Mouse (Mus musculus): Measurements from ENCODE around the gene Smpd3.
"Not testable (repeated sequence)": the region's sequence is repeated elsewhere in the genome, so short reads cannot be mapped to it uniquely, and the experiment has no call there.

The Smpd3 gene

GRCm38 (mm10) chr8:106332498-106332897 lies 5.3 kb downstream of the Smpd3 start:
- DNase-seq (ENCODE audit: extremely low read depth, insufficient read length, low spot score): no peak

GRCm38 (mm10) chr8:106326624-106327023 lies 11.2 kb downstream of the Smpd3 start:
- DNase-seq (ENCODE audit: extremely low read depth, insufficient read length, low spot score): no peak

- no peak for DNase-seq (ENCODE audit: extremely low read depth, insufficient read length, low spot score)
These were observed 16.4 kb downstream of the Smpd3 start for GRCm38 (mm10) chr8:106321434-106321833.

- DNase-seq (ENCODE audit: extremely low read depth, insufficient read length, low spot score): no peak
These were observed 17.8 kb downstream of the Smpd3 start for GRCm38 (mm10) chr8:106320002-106320401.

GRCm38 (mm10) chr8:106317091-106317490 lies 20.7 kb downstream of the Smpd3 start:
- no peak for DNase-seq (ENCODE audit: extremely low read depth, insufficient read length, low spot score)

- no peak for DNase-seq (ENCODE audit: extremely low read depth, insufficient read length, low spot score)
These were observed 21.3 kb downstream of the Smpd3 start for GRCm38 (mm10) chr8:106316506-106316905.

GRCm38 (mm10) chr8:106315402-106316187 lies 22.2 kb downstream of the Smpd3 start:
- no peak for DNase-seq (ENCODE audit: extremely low read depth, insufficient read length, low spot score)

GRCm38 (mm10) chr8:106313799-106314198 lies 24.0 kb downstream of the Smpd3 start:
- no peak for DNase-seq (ENCODE audit: extremely low read depth, insufficient read length, low spot score)

- DNase-seq (ENCODE audit: extremely low read depth, insufficient read length, low spot score): no peak
These were observed 24.6 kb downstream of the Smpd3 start for GRCm38 (mm10) chr8:106313120-106313737.

- no peak for DNase-seq (ENCODE audit: extremely low read depth, insufficient read length, low spot score)
These were observed 25.8 kb downstream of the Smpd3 start for GRCm38 (mm10) chr8:106311967-106312366.

- DNase-seq (ENCODE audit: extremely low read depth, insufficient read length, low spot score): no peak
These were observed 27.6 kb downstream of the Smpd3 start for GRCm38 (mm10) chr8:106310026-106310652.

GRCm38 (mm10) chr8:106308082-106308786 lies 29.6 kb downstream of the Smpd3 start:
- not testable (repeated sequence) for DNase-seq (ENCODE audit: extremely low read depth, insufficient read length, low spot score)

GRCm38 (mm10) chr8:106307586-106307985 lies 30.2 kb downstream of the Smpd3 start:
- no peak for DNase-seq (ENCODE audit: extremely low read depth, insufficient read length, low spot score)

GRCm38 (mm10) chr8:106306711-106307248 lies 31.0 kb downstream of the Smpd3 start:
- not testable (repeated sequence) for DNase-seq (ENCODE audit: extremely low read depth, insufficient read length, low spot score)

GRCm38 (mm10) chr8:106306076-106306475 lies 31.7 kb downstream of the Smpd3 start:
- no peak for DNase-seq (ENCODE audit: extremely low read depth, insufficient read length, low spot score)

- no peak for DNase-seq (ENCODE audit: extremely low read depth, insufficient read length, low spot score)
These were observed 32.5 kb downstream of the Smpd3 start for GRCm38 (mm10) chr8:106305301-106305700.

- no peak for DNase-seq (ENCODE audit: extremely low read depth, insufficient read length, low spot score)
These were observed 33.5 kb downstream of the Smpd3 start for GRCm38 (mm10) chr8:106304321-106304720.

GRCm38 (mm10) chr8:106300739-106301715 lies 36.8 kb downstream of the Smpd3 start:
- no peak for DNase-seq (ENCODE audit: extremely low read depth, insufficient read length, low spot score)

GRCm38 (mm10) chr8:106299686-106300085 lies 38.1 kb downstream of the Smpd3 start:
- no peak for DNase-seq (ENCODE audit: extremely low read depth, insufficient read length, low spot score)

GRCm38 (mm10) chr8:106298846-106299245 lies 38.9 kb downstream of the Smpd3 start:
- DNase-seq (ENCODE audit: extremely low read depth, insufficient read length, low spot score): no peak

Data from 3134 (cell line).